Mouse (Mus musculus) megakaryocyte, embryonic 14.5 days (primary cell): ENCODE results near the gene Rpgr.

Experiments
- FLI1 ChIP-seq: IDR thresholded peaks from 2 replicates; pipeline ENCODE4 v1.6.1; 2012; ENCODE audit warnings: low read length, inconsistent platforms, mixed read lengths
- GATA1 ChIP-seq: IDR thresholded peaks from 3 replicates; pipeline ENCODE4 v1.6.1; 2012; ENCODE audit warnings: mixed read lengths, low read length, inconsistent platforms, borderline replicate concordance

- TF ChIP-seq FLI1: no peak
- TF ChIP-seq GATA1: no peak
Observed at GRCm38 (mm10) chrX:10115780-10116179, 100.9 kb downstream of the Rpgr start.
